Mouse (Mus musculus) lung, embryonic 16.5 days (tissue): ENCODE measurements around the gene Eva1b. TPM values are rescaled to one million over a fixed set of nuclear protein-coding genes. Genes with fewer than 3 reads are reported as not detected.

ENCODE experiments used
- ATAC-seq: fragments of 200-750 bp; cut with Nextera tagmentation; 2 replicates; pipeline ENCODE4 v1.8.0; 2017; ENCODE audit warnings: low read depth, mild to moderate bottlenecking, moderate library complexity
- H3K27ac ChIP-seq: fragments of 300-500 bp; sonication (generic); 2 replicates; pipeline ENCODE4 v1.5.1; 2014; ENCODE audit warnings: mild to moderate bottlenecking, control low read depth, low read length
- H3K27me3 ChIP-seq: fragments of 300-500 bp; sonication (generic); 2 replicates; pipeline ENCODE4 v1.6.1; 2014; ENCODE audit warnings: low read depth, low read length, mixed read lengths; ENCODE audit not compliant: control insufficient read depth, insufficient read depth
- H3K36me3 ChIP-seq: fragments of 300-500 bp; sonication (generic); 2 replicates; pipeline ENCODE4 v1.6.1; 2014; ENCODE audit warnings: low read length; ENCODE audit not compliant: control insufficient read depth, insufficient read depth
- H3K4me1 ChIP-seq: fragments of 300-500 bp; sonication (generic); replicated peaks from 2 replicates; pipeline ENCODE4 v1.6.1; 2014; ENCODE audit warnings: low read length, mixed read lengths; ENCODE audit not compliant: control insufficient read depth, insufficient read depth
- H3K4me2 ChIP-seq: fragments of 300-500 bp; sonication (generic); 2 replicates; pipeline ENCODE4 v1.6.1; 2014; ENCODE audit warnings: low read depth, low read length, control low read depth
- H3K4me3 ChIP-seq: fragments of 300-500 bp; sonication (generic); 2 replicates; pipeline ENCODE4 v1.5.1; 2014; ENCODE audit warnings: mild to moderate bottlenecking, low read length, control low read depth
- H3K9ac ChIP-seq: fragments of 300-500 bp; sonication (generic); 2 replicates; pipeline ENCODE4 v1.6.1; 2014; ENCODE audit warnings: low read length, control low read depth
- H3K9me3 ChIP-seq: fragments of 300-500 bp; sonication (generic); 2 replicates; pipeline ENCODE4 v1.6.1; 2016; ENCODE audit warnings: low read length; ENCODE audit not compliant: control insufficient read depth
- WGBS: fragments of 180-500 bp; shearing (Covaris S2); extraction: QIAGEN DNeasy Blood & Tissue Kit; methylation state at CpG from one replicate; pipeline ENCODE4 v1.1.7; 2014; 5-methylcytosine and 5-hydroxymethylcytosine counted together
- polyA plus RNA-seq: library from polyadenylated mRNA; unstranded; fragments of >200 nt; fragmentation: Nextera tagmentation; extraction: Ambion mirVana; gene quantifications from 2 replicates; pipeline ENCODE4 v1.2.1, GENCODE M21; 2015

Eva1b gene
- polyA plus RNA-seq, 1 experiment from 2014 or later: 98.0 TPM

GRCm38 (mm10) chr4:126132636-126133264, 14.8 kb upstream of the Eva1b start:
- Histone ChIP-seq H3K9ac (peak overlapping the region; percentile 57), H3K9me3 (0 out of 2 replicates have a peak, but pooled peaks cover 2% of the 10 kb centered on the region), H3K27ac (peak overlapping the region; percentile 98), H3K4me3 (no peak overlapping the region), H3K4me2 (no peak overlapping the region), H3K36me3 (peaks cover 26% of the 10 kb centered on the region), H3K27me3 (no peaks in the 10 kb centered on the region), H3K4me1 (peaks cover 43% of the 10 kb centered on the region)
- WGBS: 16% methylated on average over 6 of the region's 6 CpGs
- ATAC-seq: peak; percentile 50

GRCm38 (mm10) chr4:126134236-126134635, 13.3 kb upstream of the Eva1b start:
- H3K27me3 ChIP-seq: no peaks in the 10 kb centered on the region
- 0 out of 2 replicates have a peak, but pooled peaks cover 2% of the 10 kb centered on the region for H3K9me3 ChIP-seq
- 87% methylated on average over 4 of the region's 4 CpGs for WGBS
- H3K36me3 ChIP-seq: peaks cover 25% of the 10 kb centered on the region
- H3K4me2 ChIP-seq: no peak overlapping the region
- ATAC-seq: no peak
- H3K4me3 ChIP-seq: no peak overlapping the region
- H3K27ac ChIP-seq: no peak overlapping the region
- peaks cover 43% of the 10 kb centered on the region for H3K4me1 ChIP-seq
- H3K9ac ChIP-seq: no peak overlapping the region

- H3K9ac ChIP-seq: no peak overlapping the region
- WGBS: 69% methylated on average over 4 of the region's 4 CpGs
- no peak overlapping the region for H3K4me2 ChIP-seq
- no peaks in the 10 kb centered on the region for H3K27me3 ChIP-seq
- no peak overlapping the region for H3K27ac ChIP-seq
- peaks cover 42% of the 10 kb centered on the region for H3K4me1 ChIP-seq
- H3K9me3 ChIP-seq: 0 out of 2 replicates have a peak, but pooled peaks cover 2% of the 10 kb centered on the region
- no peak overlapping the region for H3K4me3 ChIP-seq
- H3K36me3 ChIP-seq: peaks cover 28% of the 10 kb centered on the region
- ATAC-seq: no peak
These were observed 12.9 kb upstream of the Eva1b start for GRCm38 (mm10) chr4:126134639-126135038.

GRCm38 (mm10) chr4:126137773-126138172, 9.8 kb upstream of the Eva1b start:
- Histone ChIP-seq H3K4me1 (peaks cover 19% of the 10 kb centered on the region), H3K9ac (no peak overlapping the region), H3K4me3 (no peak overlapping the region), H3K27ac (no peak overlapping the region), H3K27me3 (no peaks in the 10 kb centered on the region), H3K36me3 (peaks cover 28% of the 10 kb centered on the region), H3K4me2 (no peak overlapping the region), H3K9me3 (0 out of 2 replicates have a peak, but pooled peaks cover 2% of the 10 kb centered on the region)
- no peak for ATAC-seq
- 75% methylated on average over 4 of the region's 4 CpGs for WGBS

GRCm38 (mm10) chr4:126141021-126141420, 6.5 kb upstream of the Eva1b start:
- no peak for ATAC-seq
- Histone ChIP-seq H3K27ac (peak overlapping the region; percentile 41), H3K27me3 (no peaks in the 10 kb centered on the region), H3K4me1 (peaks cover 14% of the 10 kb centered on the region), H3K36me3 (peaks cover 20% of the 10 kb centered on the region), H3K4me3 (no peak overlapping the region), H3K4me2 (no peak overlapping the region), H3K9ac (no peak overlapping the region), H3K9me3 (no peaks in the 10 kb centered on the region)
- 59% methylated on average over 5 of the region's 5 CpGs for WGBS

- Histone ChIP-seq H3K36me3 (peaks cover 3% of the 10 kb centered on the region; the same call in 1 of the 2 replicates), H3K4me1 (peaks cover 42% of the 10 kb centered on the region), H3K9ac (no peak overlapping the region), H3K27ac (no peak overlapping the region), H3K4me2 (no peak overlapping the region), H3K4me3 (no peak overlapping the region), H3K27me3 (no peaks in the 10 kb centered on the region), H3K9me3 (no peaks in the 10 kb centered on the region)
- no peak for ATAC-seq
- WGBS: 41% methylated on average over 4 of the region's 4 CpGs
These were observed 2.1 kb upstream of the Eva1b start for GRCm38 (mm10) chr4:126145396-126145795.

GRCm38 (mm10) chr4:126146974-126147532, 491 bp upstream of the Eva1b start:
- H3K4me1 ChIP-seq: peaks cover 50% of the 10 kb centered on the region
- peaks cover 9% of the 10 kb centered on the region for H3K36me3 ChIP-seq
- WGBS: 20% methylated on average over 9 of the region's 9 CpGs
- peak overlapping the region; percentile 98 for H3K27ac ChIP-seq
- H3K9me3 ChIP-seq: no peaks in the 10 kb centered on the region
- no peaks in the 10 kb centered on the region for H3K27me3 ChIP-seq
- H3K9ac ChIP-seq: peak overlapping the region; percentile 90; the same call in 1 of the 2 replicates
- H3K4me3 ChIP-seq: peak overlapping the region; percentile 82
- no peak for ATAC-seq
- peak overlapping the region; percentile 86 for H3K4me2 ChIP-seq

GRCm38 (mm10) chr4:126148161-126148961, 817 bp downstream of the Eva1b start:
- Histone ChIP-seq H3K9ac (peak overlapping the region; percentile 90), H3K27ac (peak overlapping the region; percentile 98), H3K36me3 (peaks cover 9% of the 10 kb centered on the region), H3K4me3 (peak overlapping the region; percentile 82), H3K4me1 (peaks cover 55% of the 10 kb centered on the region), H3K9me3 (no peaks in the 10 kb centered on the region), H3K27me3 (no peaks in the 10 kb centered on the region), H3K4me2 (peak overlapping the region; percentile 86)
- under 1% methylated on average over 61 of the region's 67 CpGs for WGBS
- peak; percentile 84 for ATAC-seq

GRCm38 (mm10) chr4:126149041-126149676, 1.6 kb downstream of the Eva1b start:
- peaks cover 55% of the 10 kb centered on the region for H3K4me1 ChIP-seq
- peak overlapping the region; percentile 82 for H3K4me3 ChIP-seq
- 22% methylated on average over 42 of the region's 42 CpGs for WGBS
- peak overlapping the region; percentile 90 for H3K9ac ChIP-seq
- peak overlapping the region; percentile 98 for H3K27ac ChIP-seq
- no peaks in the 10 kb centered on the region for H3K27me3 ChIP-seq
- no peaks in the 10 kb centered on the region for H3K9me3 ChIP-seq
- H3K36me3 ChIP-seq: peaks cover 9% of the 10 kb centered on the region
- ATAC-seq: no peak
- peak overlapping the region; percentile 86 for H3K4me2 ChIP-seq
